Mouse (Mus musculus) liver, embryonic 11.5 days (tissue): ENCODE results near the gene Uggt1. TPM values are rescaled to one million over a fixed set of nuclear protein-coding genes. Genes with fewer than 3 reads are reported as not detected.
A peak's percentile ranks its signal among the peaks of the same experiment; 100 is the strongest.

Experiments used
- ATAC-seq: fragments of 200-750 bp; cut with Nextera tagmentation; replicated peaks from 2 replicates; pipeline ENCODE4 v1.8.0; 2017; ENCODE audit warnings: moderate number of reproducible peaks, mild to moderate bottlenecking, moderate TSS enrichment, moderate library complexity; ENCODE audit not compliant: low FRiP score
- DNase-seq: peaks from one replicate; pipeline ENCODE4 v3.0.0-alpha.2; 2017; ENCODE audit warnings: low spot score
- H3K27ac ChIP-seq: fragments of 300-500 bp; sonication (generic); 2 replicates; pipeline ENCODE4 v1.5.1; 2014; ENCODE audit warnings: mild to moderate bottlenecking, low read depth, low read length, control low read depth
- H3K27me3 ChIP-seq: fragments of 300-500 bp; sonication (generic); replicated peaks from 2 replicates; pipeline ENCODE4 v1.6.1; 2014; ENCODE audit warnings: low read length, mixed read lengths; ENCODE audit not compliant: control insufficient read depth, insufficient read depth
- H3K36me3 ChIP-seq: fragments of 300-500 bp; sonication (generic); 2 replicates; pipeline ENCODE4 v1.6.1; 2014; ENCODE audit warnings: mild to moderate bottlenecking, low read length, moderate library complexity, mixed read lengths; ENCODE audit not compliant: control insufficient read depth, insufficient read depth
- H3K4me1 ChIP-seq: fragments of 300-500 bp; sonication (generic); replicated peaks from 2 replicates; pipeline ENCODE4 v1.6.1; 2014; ENCODE audit warnings: low read length, mixed read lengths; ENCODE audit not compliant: control insufficient read depth, insufficient read depth
- H3K4me2 ChIP-seq: fragments of 300-500 bp; sonication (generic); 2 replicates; pipeline ENCODE4 v1.6.1; 2014; ENCODE audit warnings: mild to moderate bottlenecking, control low read depth, moderate library complexity
- H3K4me3 ChIP-seq: fragments of 300-500 bp; sonication (generic); 2 replicates; pipeline ENCODE4 v1.5.1; 2014; ENCODE audit warnings: low read depth, low read length, control low read depth
- H3K9ac ChIP-seq: fragments of 300-500 bp; sonication (generic); 2 replicates; pipeline ENCODE4 v1.6.1; 2014; ENCODE audit warnings: low read depth, low read length, control low read depth
- H3K9me3 ChIP-seq: fragments of 300-500 bp; sonication (generic); 2 replicates; pipeline ENCODE4 v1.6.1; 2016; ENCODE audit warnings: low read length, inconsistent platforms, mixed read lengths; ENCODE audit not compliant: control insufficient read depth
- WGBS: fragments of 180-500 bp; shearing (Covaris S2); extraction: QIAGEN DNeasy Blood & Tissue Kit; methylation state at CpG from one replicate; pipeline ENCODE4 v1.1.7; 2014; 5-methylcytosine and 5-hydroxymethylcytosine counted together
- polyA plus RNA-seq: library from polyadenylated mRNA; unstranded; fragments of >200 nt; fragmentation: Nextera tagmentation; extraction: Ambion mirVana; gene quantifications from 2 replicates; pipeline ENCODE4 v1.2.1, GENCODE M21; 2014

Uggt1 gene
- polyA plus RNA-seq, 1 experiment from 2014 or later: 55.8 TPM

- no peak overlapping the region for H3K27ac ChIP-seq
- H3K27me3 ChIP-seq: no peaks in the 10 kb centered on the region
- no peak overlapping the region for H3K4me3 ChIP-seq
- peaks cover 4% of the 10 kb centered on the region for H3K4me1 ChIP-seq
- 0 out of 2 replicates have a peak, but pooled peaks cover 4% of the 10 kb centered on the region for H3K9me3 ChIP-seq
- WGBS: 53% methylated on average over 19 of the region's 19 CpGs
- H3K36me3 ChIP-seq: no peaks in the 10 kb centered on the region
- H3K4me2 ChIP-seq: no peak overlapping the region
- DNase-seq: no peak
- ATAC-seq: no peak
- no peak overlapping the region for H3K9ac ChIP-seq
These were observed 17.4 kb upstream of the Uggt1 start for GRCm38 (mm10) chr1:36261708-36262504.

- no peak for ATAC-seq
These were observed 15.9 kb upstream of the Uggt1 start for GRCm38 (mm10) chr1:36260418-36260817.

GRCm38 (mm10) chr1:36259281-36259680 lies 14.8 kb upstream of the Uggt1 start:
- 89% methylated on average over 2 of the region's 2 CpGs for WGBS
- H3K4me1 ChIP-seq: peaks cover under 1% of the 10 kb centered on the region
- H3K4me3 ChIP-seq: no peak overlapping the region
- ATAC-seq: no peak
- no peak overlapping the region for H3K9ac ChIP-seq
- H3K27ac ChIP-seq: no peak overlapping the region
- H3K36me3 ChIP-seq: no peaks in the 10 kb centered on the region
- no peak for DNase-seq
- peaks cover 4% of the 10 kb centered on the region; the same call in 1 of the 2 replicates for H3K9me3 ChIP-seq
- H3K27me3 ChIP-seq: peaks cover 6% of the 10 kb centered on the region; the same call in 1 of the 2 replicates
- no peak overlapping the region for H3K4me2 ChIP-seq

More at GRCm38 (mm10) chr1:36260418-36260817, 15.9 kb upstream of the Uggt1 start:
- 96% methylated on average over 1 of the region's 1 CpGs for WGBS
- DNase-seq: no peak
- H3K27me3 ChIP-seq: peaks cover 6% of the 10 kb centered on the region; the same call in 1 of the 2 replicates
- H3K27ac ChIP-seq: no peak overlapping the region
- no peak overlapping the region for H3K4me3 ChIP-seq
- H3K9ac ChIP-seq: no peak overlapping the region
- H3K9me3 ChIP-seq: peaks cover 4% of the 10 kb centered on the region; the same call in 1 of the 2 replicates
- H3K36me3 ChIP-seq: no peaks in the 10 kb centered on the region
- no peak overlapping the region for H3K4me2 ChIP-seq
- peaks cover 4% of the 10 kb centered on the region for H3K4me1 ChIP-seq

GRCm38 (mm10) chr1:36258631-36259030 lies 14.1 kb upstream of the Uggt1 start:
- Histone ChIP-seq H3K27me3 (peaks cover 6% of the 10 kb centered on the region; the same call in 1 of the 2 replicates), H3K4me2 (no peak overlapping the region), H3K4me1 (no peaks in the 10 kb centered on the region; the same call in 1 of the 2 replicates), H3K4me3 (no peak overlapping the region), H3K9me3 (peaks cover 4% of the 10 kb centered on the region; the same call in 1 of the 2 replicates), H3K27ac (no peak overlapping the region), H3K36me3 (no peaks in the 10 kb centered on the region), H3K9ac (no peak overlapping the region)
- DNase-seq (no peak), ATAC-seq (no peak)
- 43% methylated on average over 2 of the region's 2 CpGs for WGBS

GRCm38 (mm10) chr1:36257276-36257675 lies 12.8 kb upstream of the Uggt1 start:
- no peak for ATAC-seq
- Histone ChIP-seq H3K4me2 (no peak overlapping the region), H3K27ac (no peak overlapping the region), H3K4me3 (no peak overlapping the region), H3K4me1 (no peaks in the 10 kb centered on the region; the same call in 1 of the 2 replicates), H3K27me3 (peaks cover 6% of the 10 kb centered on the region; the same call in 1 of the 2 replicates), H3K9me3 (peaks cover 4% of the 10 kb centered on the region; the same call in 1 of the 2 replicates), H3K36me3 (no peaks in the 10 kb centered on the region), H3K9ac (no peak overlapping the region)
- 70% methylated on average over 8 of the region's 8 CpGs for WGBS
- DNase-seq: no peak

- 41% methylated on average over 20 of the region's 20 CpGs for WGBS
- H3K9ac ChIP-seq: no peak overlapping the region
- DNase-seq: no peak
- H3K4me3 ChIP-seq: no peak overlapping the region
- no peak overlapping the region for H3K4me2 ChIP-seq
- H3K36me3 ChIP-seq: no peaks in the 10 kb centered on the region
- peaks cover 4% of the 10 kb centered on the region; the same call in 1 of the 2 replicates for H3K9me3 ChIP-seq
- no peak overlapping the region for H3K27ac ChIP-seq
- peaks cover 6% of the 10 kb centered on the region; the same call in 1 of the 2 replicates for H3K27me3 ChIP-seq
- H3K4me1 ChIP-seq: no peaks in the 10 kb centered on the region; the same call in 1 of the 2 replicates
- ATAC-seq: no peak
These were observed 11.5 kb upstream of the Uggt1 start for GRCm38 (mm10) chr1:36255871-36256640.

GRCm38 (mm10) chr1:36254635-36255360 lies 10.3 kb upstream of the Uggt1 start:
- DNase-seq (no peak), ATAC-seq (no peak)
- no peak overlapping the region for H3K9ac ChIP-seq
- no peak overlapping the region for H3K27ac ChIP-seq
- H3K27me3 ChIP-seq: peaks cover 6% of the 10 kb centered on the region; the same call in 1 of the 2 replicates
- H3K9me3 ChIP-seq: peaks cover 4% of the 10 kb centered on the region; the same call in 1 of the 2 replicates
- peak overlapping the region; percentile 26 for H3K4me2 ChIP-seq
- H3K36me3 ChIP-seq: no peaks in the 10 kb centered on the region
- no peaks in the 10 kb centered on the region; the same call in 1 of the 2 replicates for H3K4me1 ChIP-seq
- WGBS: 15% methylated on average over 25 of the region's 25 CpGs
- no peak overlapping the region for H3K4me3 ChIP-seq

- ATAC-seq (peak; percentile 69), DNase-seq (no peak)
- H3K4me2 ChIP-seq: no peak overlapping the region
- H3K4me1 ChIP-seq: no peaks in the 10 kb centered on the region; the same call in 1 of the 2 replicates
- H3K9ac ChIP-seq: no peak overlapping the region
- peaks cover 6% of the 10 kb centered on the region; the same call in 1 of the 2 replicates for H3K27me3 ChIP-seq
- H3K4me3 ChIP-seq: no peak overlapping the region
- H3K9me3 ChIP-seq: no peaks in the 10 kb centered on the region; the same call in 1 of the 2 replicates
- no peaks in the 10 kb centered on the region for H3K36me3 ChIP-seq
- H3K27ac ChIP-seq: no peak overlapping the region
- WGBS: 6% methylated on average over 6 of the region's 6 CpGs
These were observed 8.3 kb upstream of the Uggt1 start for GRCm38 (mm10) chr1:36252791-36253190.
